Mouse (Mus musculus) CD8-positive naive resting alpha-beta T cell, adult 57 days (primary cell): ENCODE data around the gene Sval2. TPM values are rescaled to one million over a fixed set of nuclear protein-coding genes. Genes with fewer than 3 reads are reported as not detected.

Experiments used
- total RNA-seq: library from RNA; stranded (reverse); gene quantifications from one replicate; pipeline ENCODE4 v1.2.4, GENCODE M21; 2023

Sval2 gene
- not detected for total RNA-seq

GRCm38 (mm10) chr6:41852689-41853088 lies at the start of gene Sval2:
Sval2 (plus strand) TSS chr6:41852989.

GRCm38 (mm10) chr6:41847235-41847634 lies 5.6 kb upstream of the Sval2 start, which contains the start of gene Pip:
Pip (plus strand) TSS chr6:41847535.

Other genes with a start within 250 kb of the Sval2 start
- gene Ephb6, start 247.5 kb upstream of the Sval2 start, total RNA-seq = 23.9 TPM
- gene Trpv6, start 216.6 kb upstream of the Sval2 start, total RNA-seq = not detected
- gene Trpv5, start 172.2 kb upstream of the Sval2 start, total RNA-seq = not detected
- not detected for gene Llcfc1, start 168.6 kb upstream of the Sval2 start, total RNA-seq
- not detected for gene Kel, start 148.7 kb upstream of the Sval2 start, total RNA-seq
- gene Olfr459, start 77.8 kb upstream of the Sval2 start, total RNA-seq = not detected
- not detected for gene Pip, start 5.5 kb upstream of the Sval2 start, total RNA-seq
- not detected for gene Sval1, start 98.6 kb downstream of the Sval2 start, total RNA-seq
- gene Sval3, start 115.2 kb downstream of the Sval2 start, total RNA-seq = not detected
- not detected for gene Sva, start 185.4 kb downstream of the Sval2 start, total RNA-seq